Mouse (Mus musculus): Measurements from ENCODE around the gene Mterf4.

Gene Mterf4

DNA sequence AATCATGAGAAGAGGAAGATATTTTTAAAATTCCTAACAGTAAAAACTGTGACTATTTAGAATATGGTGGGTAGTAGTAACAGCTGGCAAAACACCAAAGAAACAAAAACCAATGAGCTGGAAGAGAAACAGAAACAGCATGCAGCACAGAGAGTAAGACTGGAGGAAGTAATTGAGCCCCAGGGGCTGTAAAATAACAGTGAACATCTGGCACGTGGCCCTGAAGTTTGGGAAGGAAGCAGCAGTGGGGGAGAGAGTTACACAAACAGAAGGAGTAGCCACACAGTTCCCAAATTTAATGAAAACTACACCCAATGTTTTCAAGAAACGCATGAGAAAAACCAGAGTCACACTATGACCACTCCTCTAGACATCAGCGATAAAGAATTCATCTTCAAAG is 38.5 kb downstream of the Mterf4 start:
- no peak for DNase-seq (ENCODE audit: low spot score)

GRCm38 (mm10) chr1:93257560-93257959 is 48.2 kb downstream of the Mterf4 start:
- no peak for DNase-seq (ENCODE audit: low spot score)

- DNase-seq (ENCODE audit: low spot score): no peak
Measured at GRCm38 (mm10) chr1:93255761-93256160, 50.0 kb downstream of the Mterf4 start.

- no peak for DNase-seq (ENCODE audit: low spot score)
Measured at GRCm38 (mm10) chr1:93252586-93252985, 53.1 kb downstream of the Mterf4 start.
